Mouse (Mus musculus): ENCODE measurements around the gene Heyl. TPM values are rescaled to one million over a fixed set of nuclear protein-coding genes. Genes with fewer than 3 reads are reported as not detected.

The Heyl gene
- total and polyA plus RNA-seq, 3 experiments = not detected

DNA sequence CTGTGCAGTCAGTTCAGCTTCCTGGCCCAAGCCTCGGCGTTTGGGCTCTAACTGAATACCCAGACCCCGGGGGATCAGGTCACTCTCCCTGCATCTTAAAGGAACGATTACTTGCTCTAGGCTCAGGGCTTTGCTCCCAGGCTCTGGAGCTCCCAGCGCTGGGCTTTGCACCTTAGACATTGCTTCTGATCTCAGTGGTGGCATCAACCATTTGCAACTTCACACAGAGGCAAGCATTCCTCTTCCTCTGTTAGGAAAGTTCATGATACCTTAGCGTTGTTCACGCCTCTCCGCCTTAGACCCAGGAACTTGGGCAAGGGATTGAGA lies 31.3 kb upstream of the Heyl start:
- DNase-seq (ENCODE audit: low read depth, low spot score) = no peak
- no peak overlapping the region for H3K27ac ChIP-seq (ENCODE audit: control insufficient read depth, low read depth, low read length)
- no peaks in the 10 kb centered on the region for H3K79me2 ChIP-seq (ENCODE audit: control insufficient read depth, insufficient read depth, low read length, poor library complexity)
- peaks cover 7 to 18% of the 10 kb centered on the region in 2 experiments for H3K27me3 ChIP-seq (ENCODE audit: control insufficient read depth in 1 of 2, insufficient read depth in 2 of 2, low read length in 2 of 2)
- TF ChIP-seq MYB (IDR thresholded peaks at IDR 0.05; ENCODE audit: low read depth, low read length) (no peak), GABPA (IDR thresholded peaks at IDR 0.05; ENCODE audit: low read depth, low read length) (no peak), RCOR1 (IDR thresholded peaks at IDR 0.05; ENCODE audit: low read depth, low read length) (no peak), MAFK (IDR thresholded peaks at IDR 0.05; ENCODE audit: borderline replicate concordance, low read depth, low read length) (no peak), CTCF (IDR thresholded peaks at IDR 0.05 in 2 of 3, conservative IDR thresholded peaks at IDR 0.05 in 1 of 3; ENCODE audit: control insufficient read depth in 1 of 3, insufficient read depth in 1 of 3, low read depth in 2 of 3, low read length in 3 of 3, poor library complexity in 1 of 3, severe bottlenecking in 1 of 3) (no peak), MXI1 (IDR thresholded peaks at IDR 0.05; ENCODE audit: low read depth, low read length) (no peak), MAZ (IDR thresholded peaks at IDR 0.05; ENCODE audit: low read depth, low read length) (no peak)
- no peaks in the 10 kb centered on the region; a peak in 1 of 4 replicates for H3K36me3 ChIP-seq (ENCODE audit: control insufficient read depth in 1 of 2, insufficient read depth in 2 of 2, low read length in 2 of 2)
- H3K4me3 ChIP-seq (ENCODE audit: control insufficient read depth in 1 of 2, insufficient read depth in 1 of 2, low read depth in 2 of 2, low read length in 2 of 2) = no peak overlapping the region
- H3K4me1 ChIP-seq (ENCODE audit: control insufficient read depth in 1 of 2, insufficient read depth in 2 of 2, low read length in 2 of 2) = no peaks in the 10 kb centered on the region; a peak in 1 of 4 replicates
- H3K9me3 ChIP-seq (replicated peaks; ENCODE audit: insufficient read depth, low read length) = no peaks in the 10 kb centered on the region
- H3K9ac ChIP-seq (ENCODE audit: control insufficient read depth, low read depth, low read length, poor library complexity, severe bottlenecking) = no peak overlapping the region

- H3K27me3 ChIP-seq (ENCODE audit: control insufficient read depth in 1 of 2, insufficient read depth in 2 of 2, low read length in 2 of 2) = peaks cover 14 to 30% of the 10 kb centered on the region in 2 experiments
- no peak overlapping the region for H3K27ac ChIP-seq (ENCODE audit: control insufficient read depth, low read depth, low read length)
- H3K9me3 ChIP-seq (replicated peaks; ENCODE audit: insufficient read depth, low read length) = no peaks in the 10 kb centered on the region
- DNase-seq (ENCODE audit: low read depth, low spot score) = no peak
- no peaks in the 10 kb centered on the region for H3K36me3 ChIP-seq (ENCODE audit: control insufficient read depth in 1 of 2, insufficient read depth in 2 of 2, low read length in 2 of 2)
- H3K4me3 ChIP-seq (ENCODE audit: control insufficient read depth in 1 of 2, insufficient read depth in 1 of 2, low read depth in 2 of 2, low read length in 2 of 2) = no peak overlapping the region
- no peak overlapping the region for H3K9ac ChIP-seq (ENCODE audit: control insufficient read depth, low read depth, low read length, poor library complexity, severe bottlenecking)
- no peak for TF ChIP-seq ZC3H11A (IDR thresholded peaks at IDR 0.05; ENCODE audit: low read depth, low read length)
- no peak for TF ChIP-seq ELF1 (IDR thresholded peaks at IDR 0.05; ENCODE audit: low read depth, low read length)
- TF ChIP-seq SMC3 (IDR thresholded peaks at IDR 0.05; ENCODE audit: low read depth, low read length) = no peak
- no peaks in the 10 kb centered on the region for H3K4me1 ChIP-seq (ENCODE audit: control insufficient read depth in 1 of 2, insufficient read depth in 2 of 2, low read length in 2 of 2)
- no peaks in the 10 kb centered on the region for H3K79me2 ChIP-seq (ENCODE audit: control insufficient read depth, insufficient read depth, low read length, poor library complexity)
These were observed 26.0 kb upstream of the Heyl start for GRCm38 (mm10) chr4:123207337-123207736.

DNA sequence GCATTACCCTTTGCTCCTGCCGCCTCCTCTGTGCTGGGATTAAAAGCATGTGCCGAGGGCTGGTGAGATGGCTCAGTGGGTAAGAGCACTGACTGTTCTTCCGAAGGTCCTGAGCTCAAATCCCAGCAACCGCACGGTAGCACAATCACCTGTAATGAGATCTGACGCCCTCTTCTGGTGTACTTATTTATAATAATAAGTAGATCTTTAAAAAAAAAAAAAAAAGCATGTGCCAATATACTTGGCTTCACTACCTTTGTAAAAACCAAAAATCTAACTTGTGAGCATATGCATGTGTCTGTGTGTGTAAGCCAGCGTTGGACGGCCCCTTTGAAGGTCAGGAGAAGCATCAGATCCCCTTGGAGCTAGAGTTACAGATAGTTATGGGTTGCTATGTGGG lies 22.4 kb upstream of the Heyl start:
- H3K9ac ChIP-seq (ENCODE audit: control insufficient read depth, low read depth, low read length, poor library complexity, severe bottlenecking) = no peak overlapping the region
- no peaks in the 10 kb centered on the region for H3K79me2 ChIP-seq (ENCODE audit: control insufficient read depth, insufficient read depth, low read length, poor library complexity)
- H3K9me3 ChIP-seq (replicated peaks; ENCODE audit: insufficient read depth, low read length) = no peaks in the 10 kb centered on the region
- peak in 1 of 3 experiments; percentile 10; a peak in 1 of 6 replicates for TF ChIP-seq CTCF (IDR thresholded peaks at IDR 0.05 in 2 of 3, conservative IDR thresholded peaks at IDR 0.05 in 1 of 3; ENCODE audit: control insufficient read depth in 1 of 3, insufficient read depth in 1 of 3, low read depth in 2 of 3, low read length in 3 of 3, poor library complexity in 1 of 3, severe bottlenecking in 1 of 3)
- 0 out of 2 replicates have a peak, but pooled peaks have one; percentile 9 for TF ChIP-seq SMC3 (IDR thresholded peaks at IDR 0.05; ENCODE audit: low read depth, low read length)
- no peak for TF ChIP-seq NRF1 (IDR thresholded peaks at IDR 0.05; ENCODE audit: insufficient read depth, low read depth, low read length, poor library complexity, severe bottlenecking)
- TF ChIP-seq MAZ (IDR thresholded peaks at IDR 0.05; ENCODE audit: low read depth, low read length) = no peak
- no peak for TF ChIP-seq TAL1 (IDR thresholded peaks at IDR 0.05; ENCODE audit: low read length)
- TF ChIP-seq POLR2AphosphoS2 (IDR thresholded peaks at IDR 0.05; ENCODE audit: low read length) = no peak
- no peak for TF ChIP-seq BHLHE40 (IDR thresholded peaks at IDR 0.05; ENCODE audit: borderline replicate concordance, low read depth, low read length)
- peak; percentile 84 for TF ChIP-seq ZNF384 (IDR thresholded peaks at IDR 0.05; ENCODE audit: low read depth, low read length)
- TF ChIP-seq USF1 (IDR thresholded peaks at IDR 0.05; ENCODE audit: low read depth, low read length) = no peak
- no peak for TF ChIP-seq KAT2A (conservative IDR thresholded peaks at IDR 0.05; ENCODE audit: low read depth, low read length)
- TF ChIP-seq CHD2 (IDR thresholded peaks at IDR 0.05; ENCODE audit: low read length) = no peak
- no peak overlapping the region for H3K27ac ChIP-seq (ENCODE audit: control insufficient read depth, low read depth, low read length)
- no peaks in the 10 kb centered on the region for H3K36me3 ChIP-seq (ENCODE audit: control insufficient read depth in 1 of 2, insufficient read depth in 2 of 2, low read length in 2 of 2)
- no peak overlapping the region for H3K4me3 ChIP-seq (ENCODE audit: control insufficient read depth in 1 of 2, insufficient read depth in 1 of 2, low read depth in 2 of 2, low read length in 2 of 2)
- peak; percentile 11 for DNase-seq (ENCODE audit: low read depth, low spot score)
- H3K27me3 ChIP-seq (ENCODE audit: control insufficient read depth in 1 of 2, insufficient read depth in 2 of 2, low read length in 2 of 2) = peaks cover 13 to 30% of the 10 kb centered on the region in 2 experiments
- H3K4me1 ChIP-seq (ENCODE audit: control insufficient read depth in 1 of 2, insufficient read depth in 2 of 2, low read length in 2 of 2) = no peaks in the 10 kb centered on the region

All from MEL (cell line).